Mouse (Mus musculus) layer of hippocampus, adult 11-12 months (tissue): ENCODE data around the gene Paqr9.

Experiments
- DNase-seq: peaks from one replicate; pipeline ENCODE4 v3.0.0; 2022; ENCODE audit warnings: low spot score

Gene Paqr9

DNA sequence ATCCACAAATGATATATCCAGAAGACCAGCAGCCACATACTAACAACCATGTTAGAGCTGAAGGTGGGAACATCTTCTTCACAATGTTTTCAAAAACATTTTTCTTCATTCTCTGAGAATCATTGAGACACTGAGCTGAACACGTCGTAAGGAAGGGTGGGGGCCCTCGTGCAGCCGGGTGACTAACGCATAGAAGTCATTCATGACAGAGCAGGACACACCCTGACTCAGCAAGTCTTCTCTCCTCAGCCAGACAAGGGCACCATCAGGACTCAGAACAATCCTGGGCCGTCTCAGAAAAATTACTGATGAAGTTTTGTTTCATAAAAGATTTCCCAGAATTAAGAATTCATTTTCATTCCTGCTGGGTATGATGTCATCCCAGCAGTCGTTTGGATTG, 12.8 kb upstream of the Paqr9 start:
- no peak for DNase-seq

DNA sequence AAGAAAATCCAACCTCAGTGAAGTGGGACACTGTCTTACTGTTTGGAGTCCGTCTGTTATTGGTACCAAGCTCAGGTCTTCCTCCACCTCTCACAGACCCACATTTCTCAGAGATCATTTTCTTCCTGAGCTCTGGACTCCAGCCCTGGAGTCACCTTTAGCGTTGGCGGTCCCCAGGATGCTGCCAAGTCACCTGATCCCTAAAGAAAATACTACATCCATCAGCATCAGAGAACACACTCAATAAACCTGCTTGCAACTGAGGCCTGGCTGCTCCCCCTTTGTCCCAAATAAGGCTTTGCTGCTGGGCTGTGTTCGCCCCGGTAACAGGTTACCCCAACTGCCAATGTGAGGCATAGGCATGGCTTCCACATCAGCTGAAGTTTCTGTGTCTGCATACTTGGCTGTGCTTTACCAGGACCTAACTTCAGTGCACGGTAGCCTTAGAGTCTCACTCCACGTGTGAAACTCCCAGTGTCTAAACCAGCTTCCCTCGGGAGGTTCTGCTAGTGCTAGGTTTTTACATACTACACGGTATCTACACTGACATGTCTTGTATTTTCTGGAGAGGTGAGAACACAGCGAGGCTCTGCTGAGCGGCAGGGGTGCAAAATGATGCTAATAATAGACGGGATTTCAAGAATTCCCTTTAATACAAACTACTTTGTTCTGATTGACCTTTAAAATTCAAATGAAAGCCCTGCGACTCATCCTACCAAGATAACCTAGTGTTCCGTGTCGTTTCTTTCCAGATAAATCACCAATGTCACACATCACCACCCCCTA, 9.6 kb upstream of the Paqr9 start:
- DNase-seq = no peak

DNA sequence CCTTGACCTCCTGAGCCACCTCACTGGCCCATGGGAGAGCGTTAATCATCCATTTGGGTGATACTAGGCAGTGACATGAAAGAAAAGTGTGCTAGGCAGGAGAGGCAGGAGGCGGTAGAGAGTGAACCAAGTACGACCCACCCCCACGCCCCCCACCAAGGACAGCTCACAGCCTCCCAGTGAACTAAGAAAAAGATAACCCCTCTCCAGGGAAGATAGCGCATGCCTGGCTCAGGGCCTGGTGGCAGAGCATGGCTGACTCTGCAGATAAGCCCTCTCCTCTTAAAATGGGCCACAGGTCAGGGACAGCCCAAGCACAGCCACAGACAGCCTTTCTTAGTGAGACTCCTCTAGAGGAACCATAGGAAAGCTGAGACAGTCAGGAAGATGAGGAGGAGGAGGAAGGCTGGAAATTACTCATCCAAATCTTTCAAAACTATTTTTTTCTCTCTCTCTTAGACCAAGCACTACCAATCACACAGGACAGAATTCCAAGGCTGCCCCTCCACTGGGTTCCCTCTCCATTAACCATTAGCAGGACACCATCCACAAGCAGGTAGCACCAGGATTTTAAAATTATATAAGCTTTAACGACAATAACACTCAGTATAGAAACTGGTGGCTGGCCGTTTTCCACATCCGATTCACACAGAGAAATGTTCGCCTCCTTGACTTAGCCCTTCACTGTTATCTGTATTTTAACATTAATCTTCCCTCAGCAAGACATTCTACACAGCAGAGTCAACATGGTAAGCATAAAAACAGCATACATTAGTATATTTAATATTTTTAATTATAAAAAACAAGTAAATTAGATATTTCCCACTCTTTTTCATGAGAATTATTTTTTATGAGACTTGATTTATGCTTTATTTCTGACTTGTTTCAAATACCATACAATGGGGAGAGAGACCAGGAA, 8.3 kb upstream of the Paqr9 start:
- no peak for DNase-seq

DNA sequence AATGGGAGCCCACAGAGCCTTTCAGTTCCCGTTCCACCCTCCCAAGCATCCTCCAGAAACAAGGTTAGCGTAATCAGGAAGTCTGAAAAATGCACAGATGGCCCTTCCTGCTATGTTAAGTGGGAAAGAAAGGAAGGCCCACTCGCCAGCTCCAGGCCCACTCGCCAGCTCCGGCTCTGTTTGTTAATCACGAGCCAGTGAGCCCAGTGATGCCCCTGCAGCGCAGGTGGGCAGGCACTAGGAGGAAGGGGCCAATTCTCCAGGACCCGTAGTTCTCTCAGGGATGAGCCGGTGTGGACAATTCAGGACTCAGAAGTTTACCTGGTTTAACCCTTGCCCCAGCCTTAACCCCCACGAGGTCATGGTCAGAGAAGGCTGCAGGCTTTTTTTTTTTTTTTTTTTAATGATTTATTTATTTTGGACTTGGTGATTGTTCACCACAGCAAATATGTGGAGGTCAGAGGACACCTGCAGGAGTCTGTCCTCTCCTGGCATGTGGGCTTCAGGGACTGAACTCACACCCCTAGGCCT, 7.2 kb upstream of the Paqr9 start:
- no peak for DNase-seq

DNA sequence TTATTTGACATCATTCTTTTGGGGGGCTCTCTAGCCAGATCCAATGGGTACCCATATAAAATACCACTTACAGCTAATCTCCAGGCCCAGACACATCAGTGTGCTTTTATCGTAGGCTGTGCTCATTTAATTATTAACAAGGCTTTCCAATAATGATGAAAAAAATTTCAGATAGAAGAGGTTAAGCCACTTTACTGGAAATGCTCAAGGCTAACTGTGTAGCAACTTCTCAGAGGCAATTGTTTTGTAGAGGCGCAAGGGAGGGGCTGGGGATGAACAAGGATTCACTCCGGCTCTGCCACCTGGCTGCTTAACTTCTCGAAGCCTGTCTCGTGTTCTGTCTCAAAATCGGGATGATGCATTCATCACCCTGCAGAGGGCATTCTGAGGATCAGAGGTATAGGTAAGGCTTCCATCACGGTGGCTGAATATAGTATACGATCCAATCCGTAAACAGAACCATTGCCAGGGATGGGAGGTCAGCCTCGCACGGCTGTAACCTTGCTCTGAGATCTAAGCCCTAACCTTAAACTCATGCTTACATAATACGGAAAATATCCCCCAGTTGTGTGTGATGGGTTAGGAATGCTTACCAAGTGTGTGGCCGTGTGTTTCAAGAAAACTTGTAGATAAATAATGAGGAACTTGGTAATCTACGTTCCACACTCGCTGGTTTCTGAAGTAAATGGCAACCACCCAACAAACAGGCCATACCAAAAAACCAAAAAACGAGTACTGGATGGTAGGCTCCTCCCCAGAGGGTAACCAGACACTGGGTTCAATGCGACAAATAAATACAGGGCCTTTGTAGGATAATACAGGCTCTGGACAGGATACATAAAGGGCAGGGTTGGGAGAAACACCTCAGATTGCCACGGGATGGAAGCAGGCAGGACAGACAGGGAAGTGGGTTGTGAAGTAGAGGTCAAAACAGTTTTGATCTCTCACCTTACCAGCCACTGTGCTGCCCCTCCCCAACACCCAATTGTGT, 4.9 kb upstream of the Paqr9 start:
- no peak for DNase-seq

DNA sequence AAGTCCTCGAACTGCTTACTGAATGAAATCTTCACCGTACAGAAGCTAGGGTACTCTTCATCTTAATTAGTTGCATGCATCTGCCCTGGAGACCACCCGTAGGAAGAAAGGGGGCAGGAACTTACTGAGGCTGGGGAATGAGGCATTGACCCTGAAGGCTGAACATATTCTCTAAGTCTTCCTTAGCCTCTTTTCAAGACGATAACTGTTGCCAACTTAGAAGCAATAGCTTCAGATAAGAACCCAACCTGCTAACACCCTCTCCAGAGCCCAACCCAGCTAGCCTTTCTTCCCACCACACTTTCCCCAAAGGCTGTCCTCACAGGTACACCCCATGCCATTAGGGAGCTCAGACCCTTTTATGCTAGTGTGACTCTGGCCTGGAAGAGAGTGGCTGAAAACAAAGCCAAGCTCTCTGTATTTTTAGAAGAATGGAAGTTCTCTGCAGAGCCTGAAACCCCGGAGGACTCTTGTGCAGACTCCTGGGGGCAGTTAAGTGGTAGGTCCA, 4.2 kb upstream of the Paqr9 start:
- no peak for DNase-seq

DNA sequence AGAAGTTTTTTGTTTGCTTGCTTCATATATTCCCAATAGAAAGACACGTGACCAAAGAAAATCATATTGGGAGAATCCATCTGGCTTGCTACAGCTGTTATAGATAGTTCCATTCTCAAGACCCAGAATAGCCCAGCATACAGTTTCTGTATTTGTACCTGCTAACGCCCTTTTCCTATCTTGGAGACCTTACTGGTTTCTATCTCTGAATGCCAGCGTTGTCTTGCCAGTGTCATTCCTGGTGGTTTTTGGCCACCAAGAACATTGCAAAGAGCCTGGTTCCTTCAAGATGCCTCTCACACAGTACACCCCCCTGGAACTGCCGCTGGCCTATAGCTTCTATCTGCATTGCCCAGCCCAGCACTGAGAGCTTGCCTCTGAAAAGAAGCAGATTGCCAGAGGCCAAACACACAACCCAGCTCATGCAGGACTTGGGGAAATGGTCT, 3.4 kb upstream of the Paqr9 start:
- DNase-seq = no peak

DNA sequence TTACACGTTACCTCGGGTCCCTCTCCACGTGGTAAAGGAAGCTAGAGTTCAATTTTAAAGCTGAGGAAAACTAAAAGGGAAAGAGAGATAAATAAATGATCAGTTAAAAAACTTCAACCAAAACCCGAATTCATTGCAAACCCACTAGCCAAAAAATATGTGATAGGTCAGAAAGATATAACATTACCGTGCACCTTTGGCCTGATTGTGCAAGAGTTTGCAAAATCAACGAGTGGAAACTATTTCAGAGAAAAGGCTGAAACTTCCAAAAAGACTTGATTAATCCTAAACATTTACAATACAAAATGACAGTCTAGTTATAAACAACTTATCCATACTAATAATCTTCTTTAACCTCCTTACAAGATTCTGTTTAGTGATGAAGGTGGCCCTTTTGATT, 1.7 kb upstream of the Paqr9 start:
- DNase-seq = no peak

DNA sequence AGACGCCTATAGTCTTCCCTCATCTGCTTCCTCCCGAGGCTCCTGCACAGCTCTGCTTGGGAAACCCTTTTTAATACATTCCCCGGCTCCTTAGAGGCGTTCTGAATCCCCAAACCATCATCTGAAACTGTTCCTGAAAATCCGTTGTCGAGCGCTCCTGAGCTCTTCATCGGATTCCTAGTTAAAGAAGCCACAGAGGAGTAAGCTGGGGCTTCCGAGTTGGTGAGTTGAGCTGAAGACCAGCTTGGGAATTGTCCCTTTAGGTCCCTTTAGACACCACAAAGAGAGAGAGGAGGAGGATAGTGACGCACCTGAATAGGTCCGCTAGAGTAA, 765 bp upstream of the Paqr9 start:
- DNase-seq = no peak

DNA sequence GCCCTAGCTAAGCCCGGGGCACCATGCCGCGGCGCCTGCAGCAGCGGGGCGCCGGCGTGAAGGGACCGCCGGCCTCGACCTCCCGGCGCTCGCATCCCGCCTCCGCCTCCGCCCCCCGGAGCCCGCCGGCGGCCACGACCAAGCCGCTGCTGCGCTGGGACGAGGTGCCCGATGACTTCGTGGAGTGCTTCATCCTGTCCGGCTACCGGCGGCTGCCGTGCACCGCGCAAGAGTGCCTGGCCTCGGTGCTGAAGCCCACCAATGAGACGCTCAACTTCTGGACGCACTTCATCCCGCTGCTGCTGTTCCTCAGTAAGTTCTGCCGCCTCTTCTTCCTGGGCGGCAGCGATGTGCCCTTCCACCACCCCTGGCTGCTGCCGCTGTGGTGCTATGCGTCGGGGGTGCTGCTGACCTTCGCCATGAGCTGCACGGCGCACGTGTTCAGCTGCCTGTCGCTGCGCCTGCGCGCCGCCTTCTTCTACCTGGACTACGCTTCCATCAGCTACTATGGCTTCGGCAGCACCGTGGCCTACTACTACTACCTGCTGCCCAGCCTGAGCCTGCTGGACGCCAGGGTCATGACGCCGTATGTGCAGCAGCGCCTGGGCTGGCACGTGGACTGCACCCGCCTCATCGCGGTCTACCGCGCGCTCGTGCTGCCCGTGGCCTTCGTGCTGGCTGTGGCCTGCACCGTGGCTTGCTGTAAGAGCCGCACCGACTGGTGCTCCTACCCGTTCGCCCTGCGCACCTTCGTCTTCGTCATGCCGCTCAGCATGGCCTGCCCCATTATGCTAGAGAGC, 679 bp downstream of the Paqr9 start:
- peak; percentile 62 for DNase-seq

DNA sequence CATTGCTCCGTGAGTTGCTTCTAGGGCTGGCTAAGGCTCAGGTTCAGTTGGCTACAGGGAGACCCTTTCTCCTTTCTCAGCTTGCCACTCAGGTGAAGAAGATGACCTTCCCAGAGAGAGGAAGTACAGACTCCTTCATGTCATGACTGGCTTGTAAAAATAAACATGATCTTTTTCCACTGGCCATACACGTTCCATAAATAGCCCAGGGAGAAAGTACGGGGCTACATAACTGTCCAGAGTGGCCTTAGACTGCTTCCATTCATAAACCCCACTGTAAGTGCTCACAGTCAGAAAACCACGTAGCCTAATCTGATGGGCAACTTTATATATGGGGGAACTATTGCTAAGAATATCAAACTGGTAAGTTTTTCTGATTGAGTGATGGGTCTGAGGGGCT, 4.6 kb downstream of the Paqr9 start:
- no peak for DNase-seq

DNA sequence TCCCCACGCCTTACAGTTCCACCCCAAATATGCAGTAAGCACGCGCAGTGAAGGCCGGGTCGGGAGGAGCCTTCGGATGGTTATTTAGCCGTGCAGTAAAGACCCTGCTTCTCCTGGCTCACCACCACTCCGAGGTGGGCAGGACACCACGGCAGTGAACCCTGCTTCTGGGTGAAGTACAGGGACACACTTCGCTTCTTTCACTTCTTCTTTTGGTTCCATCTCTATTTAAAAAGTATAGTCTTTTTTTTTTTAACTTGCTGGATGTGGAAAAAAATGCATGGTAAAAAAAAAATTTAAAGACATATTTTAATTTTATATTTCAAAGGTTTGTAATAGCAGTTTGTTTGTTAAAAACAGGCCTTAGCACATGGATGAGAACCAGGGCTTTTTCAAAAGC, 6.9 kb downstream of the Paqr9 start:
- no peak for DNase-seq

DNA sequence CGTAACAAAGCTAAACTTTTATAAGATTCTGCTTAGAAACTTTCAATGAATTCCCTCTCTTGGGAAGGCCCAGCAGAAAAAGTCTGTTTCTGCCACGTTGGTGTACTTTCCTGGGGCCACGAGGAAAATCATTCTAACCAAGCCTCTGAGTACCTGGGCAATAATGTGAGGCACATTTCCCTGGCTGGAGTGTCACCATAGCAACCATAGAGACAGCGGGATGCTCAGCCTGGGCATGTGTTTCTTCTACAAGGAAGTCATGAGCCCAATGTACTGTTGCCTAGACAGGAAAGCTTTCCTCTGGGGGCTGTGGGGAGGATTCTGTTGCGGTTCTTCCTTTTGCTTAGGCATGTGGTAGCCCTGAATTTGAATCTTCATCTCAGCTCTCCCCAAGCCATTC, 7.5 kb downstream of the Paqr9 start:
- DNase-seq = no peak

DNA sequence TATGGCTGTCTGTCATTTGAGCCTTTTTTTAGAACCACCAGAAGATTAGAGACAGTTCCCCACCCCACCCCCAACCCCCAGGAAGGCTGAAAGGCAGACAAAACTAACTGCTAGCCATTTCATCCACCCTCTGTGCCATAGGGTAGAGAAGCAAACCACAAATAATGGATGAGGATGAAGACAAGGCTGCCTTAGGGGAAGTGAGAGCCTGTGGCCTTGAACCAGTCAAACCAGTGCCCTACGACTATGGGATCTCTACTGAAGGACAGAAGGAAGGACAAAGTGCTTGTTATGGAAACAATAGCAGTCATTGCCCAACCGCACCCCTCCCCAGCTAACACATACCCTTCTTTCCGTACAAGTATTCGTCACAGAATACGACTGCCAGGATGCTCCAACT, 9.8 kb downstream of the Paqr9 start:
- no peak for DNase-seq

DNA sequence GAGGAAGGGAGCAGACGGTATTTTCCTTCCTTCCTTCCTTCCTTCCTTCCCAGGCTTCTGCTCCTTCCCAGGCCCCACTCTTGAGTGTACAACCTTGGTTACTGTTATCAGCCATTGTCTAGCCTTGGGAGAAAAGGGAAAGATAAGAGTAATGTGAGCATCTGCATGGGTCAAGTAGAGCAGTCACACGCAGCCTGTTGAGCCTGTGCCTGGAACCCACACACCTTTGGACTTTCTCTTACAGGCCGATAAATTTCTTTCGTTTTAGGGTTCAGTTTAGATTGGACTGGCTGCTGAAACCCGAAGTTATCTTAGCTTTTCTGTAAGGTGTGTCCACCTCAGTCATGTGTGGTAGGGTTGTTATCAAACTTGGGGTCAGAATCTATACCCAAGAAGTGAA, 10.5 kb downstream of the Paqr9 start:
- DNase-seq = no peak

DNA sequence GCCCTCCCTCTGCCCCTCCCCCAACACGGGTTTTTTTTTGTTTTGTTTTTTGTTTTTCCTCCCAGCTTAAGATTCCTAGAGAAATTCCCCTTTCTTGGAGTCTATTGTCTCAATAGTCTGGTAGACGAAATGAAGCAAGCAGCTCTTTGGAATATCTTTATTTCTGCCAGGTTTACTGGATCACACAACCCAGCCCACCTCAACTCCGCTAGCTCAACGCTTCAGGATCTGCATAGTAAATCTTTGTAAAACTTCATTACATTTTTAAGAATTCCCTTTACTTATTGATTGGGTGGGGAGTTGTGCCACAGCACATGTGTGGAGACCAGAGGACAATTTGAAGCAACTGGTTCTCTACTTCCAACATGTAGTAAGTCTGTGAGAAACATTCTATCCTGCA, 11.1 kb downstream of the Paqr9 start:
- DNase-seq = no peak

DNA sequence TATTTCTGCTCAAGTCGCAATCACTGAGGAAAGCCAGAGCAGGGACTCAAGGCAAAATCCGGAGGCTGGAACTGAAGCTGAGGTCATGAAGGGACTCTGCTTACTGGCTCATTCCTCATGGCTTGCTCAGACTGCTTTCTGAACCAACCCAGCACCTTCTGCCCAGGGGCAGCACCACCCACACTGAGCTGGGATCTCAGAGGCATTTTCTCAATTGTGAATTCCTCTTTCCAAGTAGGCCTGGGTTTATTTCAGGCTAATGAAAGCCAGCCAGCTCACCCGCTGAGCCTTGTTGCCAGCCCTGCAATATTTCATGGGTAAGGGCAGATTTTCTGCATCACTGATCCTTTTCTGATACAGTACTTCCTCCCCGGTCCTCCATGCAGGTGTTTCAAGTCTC, 12.0 kb downstream of the Paqr9 start:
- no peak for DNase-seq

DNA sequence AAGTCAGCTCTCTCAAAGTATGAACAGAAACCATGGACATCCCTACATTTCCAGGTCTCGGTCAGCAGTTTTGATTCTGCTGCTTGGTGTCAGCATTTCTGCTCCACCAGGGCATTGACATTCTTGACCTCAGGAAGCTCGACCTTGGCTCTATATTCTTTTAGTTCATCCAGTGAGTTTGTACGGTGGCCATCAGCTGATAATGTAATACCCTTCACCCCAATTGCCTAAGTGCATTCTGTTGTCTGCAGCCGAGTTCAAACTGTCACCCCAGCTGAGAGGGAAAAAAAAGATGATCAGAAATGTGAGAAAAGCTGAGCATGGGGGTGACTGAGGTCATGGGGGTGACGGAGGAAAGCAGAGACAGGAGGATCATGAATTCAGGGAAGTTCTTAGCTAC, 13.1 kb downstream of the Paqr9 start:
- DNase-seq = no peak

DNA sequence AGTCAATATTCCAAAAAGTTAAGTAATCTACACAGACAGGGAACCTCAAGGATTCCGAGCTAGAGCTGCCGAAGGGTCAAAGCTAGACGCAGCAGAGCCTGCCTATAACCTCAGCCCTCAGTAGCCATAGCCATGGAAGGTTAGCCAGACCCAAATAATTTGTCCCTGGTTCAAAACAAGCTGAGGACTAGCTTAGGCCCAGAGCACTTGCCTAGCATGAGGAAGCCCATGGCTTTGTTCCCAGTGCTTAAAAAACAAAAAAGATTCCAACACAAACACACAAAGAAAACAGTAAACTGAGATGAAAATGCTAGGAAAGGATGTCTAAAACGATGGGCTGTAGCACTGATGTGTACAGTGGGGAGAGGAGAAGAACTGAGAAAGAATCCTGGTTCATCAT, 14.7 kb downstream of the Paqr9 start:
- DNase-seq = no peak

DNA sequence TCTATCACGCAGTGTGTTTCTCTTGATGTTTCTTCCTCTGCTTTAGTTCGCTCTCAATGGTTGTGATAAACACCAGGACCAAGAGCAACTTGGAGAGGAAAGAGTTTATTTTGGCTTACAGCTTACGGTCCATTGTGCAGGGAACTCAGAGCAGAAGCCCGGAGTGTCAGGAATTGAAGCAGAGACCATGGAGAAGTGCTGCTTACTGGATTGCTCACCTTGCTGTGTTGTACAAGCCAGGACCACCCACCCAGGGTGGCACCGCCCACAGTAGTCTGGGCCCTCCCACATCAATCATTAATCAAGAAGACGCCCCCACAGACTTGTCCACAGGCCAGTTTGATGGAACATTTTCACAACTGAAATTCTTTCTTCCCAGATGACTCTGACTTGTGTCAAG, 18.0 kb downstream of the Paqr9 start:
- DNase-seq = no peak

DNA sequence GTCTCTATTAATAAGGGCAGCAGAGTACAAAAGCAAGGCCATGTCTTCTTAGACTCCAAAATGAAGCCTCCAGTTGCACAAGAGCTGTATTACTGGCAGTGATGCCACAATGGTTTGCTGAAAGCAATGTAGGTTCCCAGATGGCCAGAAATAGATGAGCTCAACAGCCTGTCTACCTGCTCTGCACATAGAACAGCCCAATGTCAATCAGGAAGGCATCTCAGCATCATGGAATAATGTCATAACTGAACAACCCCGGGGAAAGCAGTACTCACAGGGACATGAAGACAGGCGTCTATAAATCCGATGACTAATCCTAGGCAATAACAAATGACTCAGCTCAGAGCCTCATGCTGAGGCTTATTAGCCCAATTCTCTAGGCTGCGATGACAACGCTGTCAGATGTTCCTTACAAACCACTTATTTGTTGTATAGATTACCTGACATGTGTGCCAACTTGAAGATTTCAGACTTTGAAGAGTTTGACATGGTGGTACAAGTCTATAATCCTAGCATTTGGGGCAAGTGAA, 19.0 kb downstream of the Paqr9 start:
- DNase-seq = no peak
